Mouse (Mus musculus) hindbrain, embryonic 11.5 days (tissue): ENCODE measurements around the gene Pxn. TPM values are rescaled to one million over a fixed set of nuclear protein-coding genes. Genes with fewer than 3 reads are reported as not detected.
"Not testable (repeated sequence)": the region's sequence is repeated elsewhere in the genome, so short reads cannot be mapped to it uniquely, and the experiment has no call there.

Experiments used
- ATAC-seq: fragments of 200-750 bp; cut with Nextera tagmentation; 2 replicates; pipeline ENCODE4 v1.8.0; 2017; ENCODE audit warnings: mild to moderate bottlenecking, moderate TSS enrichment, moderate library complexity; ENCODE audit not compliant: low FRiP score
- DNase-seq: peaks from one replicate; pipeline ENCODE4 v3.0.0-alpha.2; 2015; ENCODE audit warnings: low spot score
- H3K27ac ChIP-seq: fragments of 300-500 bp; sonication (generic); 2 replicates; pipeline ENCODE4 v1.5.1; 2014; ENCODE audit warnings: mild to moderate bottlenecking, low read depth, low read length
- H3K27me3 ChIP-seq: fragments of 300-500 bp; sonication (generic); 2 replicates; pipeline ENCODE4 v1.6.1; 2014; ENCODE audit warnings: mild to moderate bottlenecking, low read length, moderate library complexity, mixed read lengths; ENCODE audit not compliant: control insufficient read depth, insufficient read depth
- H3K36me3 ChIP-seq: fragments of 300-500 bp; sonication (generic); 2 replicates; pipeline ENCODE4 v1.6.1; 2014; ENCODE audit warnings: mild to moderate bottlenecking, low read length, moderate library complexity, mixed read lengths; ENCODE audit not compliant: control insufficient read depth, insufficient read depth
- H3K4me1 ChIP-seq: fragments of 300-500 bp; sonication (generic); replicated peaks from 2 replicates; pipeline ENCODE4 v1.6.1; 2014; ENCODE audit warnings: low read length, mixed read lengths; ENCODE audit not compliant: control insufficient read depth, insufficient read depth
- H3K4me2 ChIP-seq: fragments of 300-500 bp; sonication (generic); replicated peaks from 2 replicates; pipeline ENCODE4 v1.6.1; 2014; ENCODE audit warnings: mild to moderate bottlenecking, low read depth, low read length
- H3K4me3 ChIP-seq: fragments of 300-500 bp; sonication (generic); 2 replicates; pipeline ENCODE4 v1.5.1; 2014; ENCODE audit warnings: low read depth, low read length
- H3K9ac ChIP-seq: fragments of 300-500 bp; sonication (generic); 2 replicates; pipeline ENCODE4 v1.6.1; 2014; ENCODE audit warnings: low read depth, low read length
- H3K9me3 ChIP-seq: fragments of 300-500 bp; sonication (generic); 2 replicates; pipeline ENCODE4 v1.6.1; 2016; ENCODE audit warnings: low read length; ENCODE audit not compliant: control insufficient read depth
- WGBS: fragments of 180-500 bp; shearing (Covaris S2); extraction: QIAGEN DNeasy Blood & Tissue Kit; methylation state at CpG from one replicate; pipeline ENCODE4 v1.1.7; 2014; 5-methylcytosine and 5-hydroxymethylcytosine counted together
- polyA plus RNA-seq: library from polyadenylated mRNA; unstranded; fragments of >200 nt; fragmentation: Nextera tagmentation; extraction: Ambion mirVana; gene quantifications from 2 replicates; pipeline ENCODE4 v1.2.1, GENCODE M21; 2014

Gene Pxn
- polyA plus RNA-seq, 1 experiment from 2014 or later = 10.1 TPM

DNA sequence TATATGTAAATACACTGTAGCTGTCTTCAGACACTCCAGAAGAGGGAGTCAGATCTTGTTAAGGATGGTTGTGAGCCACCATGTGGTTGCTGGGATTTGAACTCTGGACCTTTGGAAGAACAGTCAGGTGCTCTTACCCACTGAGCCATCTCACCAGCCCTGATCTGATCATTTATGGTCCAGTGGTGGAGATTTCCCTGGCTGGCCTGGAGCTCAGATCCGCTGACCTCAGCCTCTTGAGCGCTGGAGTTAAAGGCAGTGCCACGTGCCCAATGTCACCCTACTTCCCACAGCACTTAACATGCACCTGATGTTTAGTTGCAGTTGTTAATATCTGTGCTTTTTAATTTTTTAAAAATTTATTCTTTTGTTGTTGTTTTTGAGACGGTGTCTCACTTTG, 71.2 kb downstream of the Pxn start:
- H3K9ac ChIP-seq, H3K4me3 ChIP-seq, H3K27ac ChIP-seq, H3K9me3 ChIP-seq, H3K4me1 ChIP-seq, DNase-seq, H3K27me3 ChIP-seq, ATAC-seq, H3K4me2 ChIP-seq: not testable (repeated sequence)
- 95% methylated on average over 4 of the region's 4 CpGs for whole genome bisulfite sequencing
- H3K36me3 ChIP-seq = peaks cover 36% of the 10 kb centered on the region

DNA sequence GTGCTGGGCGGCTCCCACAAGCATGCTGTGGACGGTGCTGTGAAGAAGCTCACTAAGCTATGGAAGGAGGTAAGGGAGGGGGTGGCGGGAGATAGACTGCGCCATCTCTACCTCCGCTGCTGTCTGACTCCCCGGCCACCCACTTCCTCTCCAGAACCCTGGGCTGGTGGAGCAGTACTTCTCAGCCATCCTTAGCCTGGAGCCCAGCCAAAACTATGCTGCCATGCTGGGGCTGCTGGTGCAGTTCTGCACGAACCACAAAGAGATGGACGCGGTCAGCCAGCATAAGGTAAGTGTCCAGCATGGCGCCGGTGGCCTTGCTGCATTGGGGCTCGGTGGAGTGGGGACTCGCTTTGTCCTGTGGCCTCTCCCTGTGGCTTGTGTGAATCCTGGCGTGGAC, 72.4 kb downstream of the Pxn start:
- WGBS = 96% methylated on average over 14 of the region's 14 CpGs
- H3K4me1 ChIP-seq = no peaks in the 10 kb centered on the region
- no peak overlapping the region for H3K4me3 ChIP-seq
- H3K9me3 ChIP-seq = no peaks in the 10 kb centered on the region
- no peak overlapping the region for H3K27ac ChIP-seq
- H3K4me2 ChIP-seq = no peak overlapping the region
- H3K9ac ChIP-seq = no peak overlapping the region
- H3K36me3 ChIP-seq = peaks cover 44% of the 10 kb centered on the region
- DNase-seq = no peak
- no peaks in the 10 kb centered on the region for H3K27me3 ChIP-seq
- ATAC-seq = no peak

DNA sequence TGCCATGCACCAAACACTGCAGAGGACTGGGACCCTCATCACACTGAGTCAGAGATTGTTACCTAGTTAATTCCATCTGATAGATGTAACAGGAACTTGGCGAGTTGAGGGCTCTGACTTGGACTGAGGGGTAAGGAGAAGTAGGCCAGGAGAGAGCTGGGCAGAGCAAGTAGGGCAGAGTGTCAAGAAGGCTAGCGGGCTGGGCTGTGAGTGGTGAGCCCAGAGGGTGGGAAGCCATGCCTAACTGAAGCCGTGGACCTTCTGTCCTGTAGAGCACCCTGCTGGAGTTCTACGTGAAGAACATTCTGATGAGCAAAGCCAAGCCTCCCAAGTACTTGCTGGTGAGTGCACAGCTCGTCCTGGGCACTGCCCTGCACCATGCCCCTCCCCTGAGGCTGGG, 72.9 kb downstream of the Pxn start:
- no peaks in the 10 kb centered on the region for H3K9me3 ChIP-seq
- peaks cover 44% of the 10 kb centered on the region for H3K36me3 ChIP-seq
- DNase-seq (no peak), ATAC-seq (no peak)
- H3K27me3 ChIP-seq = no peaks in the 10 kb centered on the region
- no peak overlapping the region for H3K27ac ChIP-seq
- H3K4me3 ChIP-seq = no peak overlapping the region
- WGBS = 92% methylated on average over 5 of the region's 5 CpGs
- H3K4me1 ChIP-seq = no peaks in the 10 kb centered on the region
- H3K9ac ChIP-seq = no peak overlapping the region
- no peak overlapping the region for H3K4me2 ChIP-seq

DNA sequence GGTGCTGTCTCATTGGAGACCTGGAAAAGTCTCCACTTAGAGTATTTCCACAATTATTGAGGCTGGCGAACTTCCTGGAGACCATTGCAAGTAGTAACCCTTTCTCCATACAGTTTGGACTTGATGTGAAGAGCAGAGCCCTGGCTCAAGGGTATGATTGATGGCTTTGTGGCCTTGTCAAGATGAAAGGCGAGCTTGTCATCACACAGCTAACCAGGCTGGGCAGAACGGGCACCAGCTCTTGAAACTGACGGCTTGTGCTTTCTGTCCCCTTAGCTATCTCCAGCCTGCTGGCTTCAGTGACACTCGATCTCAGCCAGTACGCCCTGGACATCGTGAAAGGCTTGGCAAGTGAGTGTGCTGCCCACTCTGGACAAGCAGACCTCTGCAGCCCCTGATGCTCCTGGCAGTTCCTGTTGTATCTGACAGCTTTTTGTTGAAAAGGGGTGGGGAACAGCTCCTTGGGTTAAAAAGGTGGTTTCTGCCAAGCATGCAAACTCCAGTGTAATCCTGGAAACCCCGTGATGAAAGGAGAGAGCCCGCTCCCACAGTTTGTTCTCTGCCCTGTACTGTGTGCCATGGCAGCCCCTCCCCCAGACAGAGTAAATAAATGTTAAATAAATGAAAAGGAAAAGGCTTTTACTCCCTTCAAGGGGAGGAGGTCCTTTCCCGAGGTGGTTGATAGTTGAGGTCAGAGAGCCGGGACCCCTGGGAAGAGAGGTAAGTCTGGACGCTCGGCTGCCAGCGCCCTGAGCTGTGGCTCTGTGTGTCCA, 73.9 kb downstream of the Pxn start:
- no peaks in the 10 kb centered on the region for H3K9me3 ChIP-seq
- peaks cover 43% of the 10 kb centered on the region for H3K36me3 ChIP-seq
- no peak overlapping the region for H3K27ac ChIP-seq
- DNase-seq (no peak), ATAC-seq (no peak)
- H3K27me3 ChIP-seq = no peaks in the 10 kb centered on the region
- H3K4me3 ChIP-seq = no peak overlapping the region
- no peaks in the 10 kb centered on the region for H3K4me1 ChIP-seq
- H3K9ac ChIP-seq = no peak overlapping the region
- 92% methylated on average over 14 of the region's 14 CpGs for WGBS
- no peak overlapping the region for H3K4me2 ChIP-seq

DNA sequence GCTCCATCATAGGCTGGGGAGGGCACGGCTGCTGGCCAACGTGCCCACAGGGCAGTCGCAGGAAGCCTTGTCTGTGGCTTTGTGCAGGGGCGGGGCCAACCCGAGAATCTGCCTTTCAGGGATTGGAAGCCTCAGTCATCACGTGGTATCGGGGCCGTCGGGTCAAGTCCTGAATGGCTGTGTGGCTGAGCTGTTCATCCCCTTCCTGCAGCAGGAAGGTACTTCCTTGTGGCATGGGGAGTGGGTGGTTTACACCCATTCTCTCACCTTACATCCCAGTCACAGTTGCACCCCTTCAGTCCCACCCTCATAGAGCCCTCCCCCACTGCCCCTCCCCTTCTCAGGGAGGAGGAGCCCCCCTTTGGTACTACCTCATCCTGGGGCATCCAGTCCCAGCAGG, 75.2 kb downstream of the Pxn start:
- H3K4me3 ChIP-seq = no peak overlapping the region
- no peak for ATAC-seq
- H3K9ac ChIP-seq = no peak overlapping the region
- H3K4me1 ChIP-seq = no peaks in the 10 kb centered on the region
- H3K9me3 ChIP-seq = no peaks in the 10 kb centered on the region
- peaks cover 43% of the 10 kb centered on the region for H3K36me3 ChIP-seq
- WGBS = 93% methylated on average over 5 of the region's 9 CpGs
- no peak for DNase-seq
- H3K4me2 ChIP-seq = no peak overlapping the region
- H3K27ac ChIP-seq = no peak overlapping the region
- no peaks in the 10 kb centered on the region for H3K27me3 ChIP-seq

DNA sequence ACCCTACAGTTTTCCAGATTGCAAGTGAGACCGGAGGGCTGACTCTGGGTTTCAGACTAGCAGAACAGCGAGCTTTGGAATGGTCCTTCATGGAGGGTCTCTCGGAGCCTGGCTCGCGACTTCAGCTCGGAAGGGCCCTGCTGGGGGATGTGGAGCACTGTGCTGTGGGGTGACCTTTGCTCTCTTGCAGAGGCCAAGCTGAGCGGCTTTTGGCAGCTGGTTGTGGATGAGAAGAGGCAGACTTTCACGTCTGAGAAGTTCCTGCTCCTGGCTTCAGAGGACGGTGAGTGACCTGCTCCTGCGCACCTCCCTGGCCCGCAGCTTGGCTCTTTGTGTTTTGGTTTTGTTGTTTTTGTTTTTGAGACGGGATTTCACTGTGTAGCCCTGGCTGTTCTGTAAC, 79.1 kb downstream of the Pxn start:
- H3K9me3 ChIP-seq = no peaks in the 10 kb centered on the region
- no peaks in the 10 kb centered on the region for H3K27me3 ChIP-seq
- no peak overlapping the region for H3K27ac ChIP-seq
- no peak overlapping the region for H3K9ac ChIP-seq
- H3K4me3 ChIP-seq = no peak overlapping the region
- H3K4me2 ChIP-seq = no peak overlapping the region
- peaks cover 40% of the 10 kb centered on the region for H3K36me3 ChIP-seq
- 88% methylated on average over 12 of the region's 12 CpGs for WGBS
- no peak for DNase-seq
- ATAC-seq = no peak
- H3K4me1 ChIP-seq = no peaks in the 10 kb centered on the region

DNA sequence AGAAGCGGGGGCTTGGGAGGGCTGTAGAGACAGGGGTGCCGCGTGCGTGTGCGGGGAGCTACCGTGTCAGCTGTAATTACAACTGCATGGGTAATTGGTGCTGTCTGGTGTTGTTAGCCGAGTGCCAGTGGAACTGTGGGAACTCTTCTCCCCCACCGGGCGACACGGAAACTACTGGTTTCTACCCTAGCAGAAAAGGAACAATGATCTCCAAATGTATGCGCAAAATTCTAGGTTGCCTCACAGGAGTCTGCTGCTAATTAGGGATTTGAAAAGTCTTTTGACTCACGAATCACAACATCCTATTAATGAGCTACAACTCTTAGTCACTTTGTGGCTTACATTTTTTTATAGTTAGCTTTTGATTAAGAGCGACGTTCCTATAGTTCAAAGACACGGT, 79.7 kb downstream of the Pxn start:
- no peak for DNase-seq
- Histone ChIP-seq H3K4me3 (no peak overlapping the region), H3K4me1 (no peaks in the 10 kb centered on the region), H3K27me3 (no peaks in the 10 kb centered on the region), H3K9me3 (no peaks in the 10 kb centered on the region), H3K4me2 (no peak overlapping the region), H3K27ac (no peak overlapping the region), H3K36me3 (peaks cover 41% of the 10 kb centered on the region), H3K9ac (no peak overlapping the region)
- 85% methylated on average over 15 of the region's 15 CpGs for WGBS
- no peak for ATAC-seq

DNA sequence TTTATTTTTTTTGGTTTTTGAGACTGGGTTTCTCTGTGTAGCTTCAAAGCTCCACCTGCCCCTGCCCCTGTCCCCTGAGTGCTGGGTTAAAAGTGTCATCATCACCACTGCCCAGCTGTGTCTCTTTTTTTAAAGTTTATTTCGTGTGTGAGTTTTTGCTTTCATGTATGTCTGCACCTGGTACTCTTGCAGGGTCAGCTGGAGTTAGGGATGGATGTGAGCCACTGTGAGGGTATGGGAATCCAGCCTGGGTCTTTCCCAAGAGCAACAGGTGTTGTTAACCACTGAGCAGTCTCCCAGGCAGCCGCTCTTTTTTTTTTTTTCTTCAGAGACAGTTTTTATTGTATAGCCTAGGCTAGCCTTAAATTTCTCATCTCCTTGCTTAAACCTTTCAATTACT, 80.3 kb downstream of the Pxn start:
- H3K27ac ChIP-seq = no peak overlapping the region
- no peaks in the 10 kb centered on the region for H3K4me1 ChIP-seq
- peaks cover 39% of the 10 kb centered on the region for H3K36me3 ChIP-seq
- H3K9me3 ChIP-seq = no peaks in the 10 kb centered on the region
- H3K27me3 ChIP-seq = no peaks in the 10 kb centered on the region
- H3K4me2 ChIP-seq = no peak overlapping the region
- ATAC-seq (no peak), DNase-seq (no peak)
- H3K4me3 ChIP-seq = no peak overlapping the region
- WGBS = 95% methylated on average over 2 of the region's 2 CpGs
- H3K9ac ChIP-seq = no peak overlapping the region

DNA sequence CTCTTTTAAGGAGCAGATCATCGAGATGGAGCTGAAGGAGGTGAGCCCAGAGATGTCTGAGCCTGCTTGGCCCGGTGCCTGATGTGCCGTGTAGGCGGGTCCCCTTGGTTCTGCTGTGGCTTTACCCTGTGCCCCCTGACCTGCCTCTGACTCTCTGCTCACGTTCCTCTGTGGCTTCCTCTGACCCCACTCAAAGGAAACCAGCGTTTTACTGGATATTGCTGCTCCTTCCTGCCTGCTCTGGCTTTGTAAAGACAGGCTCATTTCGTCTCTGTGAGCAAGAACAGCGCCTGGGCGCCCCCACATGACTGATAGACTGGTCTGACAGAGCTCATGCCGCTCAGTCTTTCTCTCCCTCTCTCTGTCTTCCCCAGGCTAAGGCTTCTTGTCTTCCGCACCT, 84.6 kb downstream of the Pxn start:
- no peak for ATAC-seq
- 86% methylated on average over 11 of the region's 11 CpGs for WGBS
- Histone ChIP-seq H3K27ac (no peak overlapping the region), H3K4me2 (no peak overlapping the region), H3K4me3 (no peak overlapping the region), H3K9ac (no peak overlapping the region), H3K27me3 (no peaks in the 10 kb centered on the region), H3K4me1 (no peaks in the 10 kb centered on the region), H3K9me3 (no peaks in the 10 kb centered on the region), H3K36me3 (peaks cover 46% of the 10 kb centered on the region)
- DNase-seq = no peak
